Mouse (Mus musculus) ES-E14 (cell line): ENCODE results near the gene Klk13.

Experiments
- CHD2 ChIP-seq: IDR thresholded peaks from 2 replicates; pipeline ENCODE4 v1.6.1; 2014; ENCODE audit warnings: mild to moderate bottlenecking, low read depth, low read length, inconsistent platforms
- HCFC1 ChIP-seq: IDR thresholded peaks from 2 replicates; pipeline ENCODE4 v1.6.1; 2012; ENCODE audit warnings: low read length, inconsistent platforms, borderline replicate concordance; ENCODE audit not compliant: insufficient read depth
- MAFK ChIP-seq: IDR thresholded peaks from 2 replicates; pipeline ENCODE4 v1.6.1; 2014; ENCODE audit warnings: mild to moderate bottlenecking, low read depth, low read length, inconsistent platforms; ENCODE audit not compliant: insufficient read depth
- ZNF384 ChIP-seq: IDR thresholded peaks from 2 replicates; pipeline ENCODE4 v1.6.1; 2012; ENCODE audit warnings: low read depth, low read length, inconsistent platforms

DNA sequence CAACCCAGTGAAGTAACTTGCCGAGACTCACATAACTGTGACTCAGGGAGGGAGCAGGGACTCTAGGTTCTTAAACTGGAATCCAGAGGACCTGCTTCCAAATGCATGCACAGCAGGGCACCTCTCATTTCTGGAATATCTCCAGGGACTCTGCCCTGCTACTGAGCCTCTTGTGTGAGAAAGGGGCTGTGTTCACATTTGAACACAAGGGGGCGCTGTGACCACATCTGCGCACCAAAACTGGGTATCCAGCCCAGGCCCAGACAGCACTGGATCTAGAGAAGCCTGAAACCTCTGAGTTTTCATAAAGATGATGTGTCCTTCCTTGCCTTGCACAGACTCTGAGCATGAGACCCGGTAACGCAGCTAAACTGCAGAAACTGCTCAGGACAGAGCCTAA, 31.4 kb upstream of the Klk13 start:
- TF ChIP-seq MAFK, result no peak
- no peak for TF ChIP-seq HCFC1
- TF ChIP-seq ZNF384, result no peak
- no peak for TF ChIP-seq CHD2
